Mouse (Mus musculus): ENCODE data around the gene Tmem211. TPM values are rescaled to one million over a fixed set of nuclear protein-coding genes. Genes with fewer than 3 reads are reported as not detected.

Tmem211 gene
- polyA plus RNA-seq, 1 experiment, result 0.76 TPM

GRCm38 (mm10) chr5:113199772-113200134, 27.0 kb upstream of the Tmem211 start:
- H3K27ac ChIP-seq (ENCODE audit: insufficient read depth, low read length), result peak overlapping the region; percentile 14; the same call in 1 of the 2 replicates

GRCm38 (mm10) chr5:113204193-113204592, 22.5 kb upstream of the Tmem211 start:
- Histone ChIP-seq H3K4me3 (ENCODE audit: low read depth, low read length) (no peak overlapping the region), H3K27me3 (ENCODE audit: control insufficient read depth, insufficient read depth, low read length, poor library complexity, severe bottlenecking) (no peaks in the 10 kb centered on the region), H3K4me1 (ENCODE audit: control insufficient read depth, insufficient read depth, low read length) (peaks cover 3% of the 10 kb centered on the region), H3K9ac (ENCODE audit: low read depth, poor library complexity, severe bottlenecking) (no peak overlapping the region), H3K36me3 (ENCODE audit: control insufficient read depth, insufficient read depth, low read length, poor library complexity, severe bottlenecking) (no peaks in the 10 kb centered on the region), H3K27ac (ENCODE audit: insufficient read depth, low read length) (no peak overlapping the region), H3K9me3 (replicated peaks; ENCODE audit: control insufficient read depth, insufficient read depth, low read length, poor library complexity, severe bottlenecking) (no peaks in the 10 kb centered on the region)
- TF ChIP-seq EP300 (IDR thresholded peaks at IDR 0.05; ENCODE audit: insufficient read depth, low read depth, low read length) (no peak), CTCF (IDR thresholded peaks at IDR 0.05; ENCODE audit: low read depth, low read length) (no peak), POLR2A (IDR thresholded peaks at IDR 0.05; ENCODE audit: insufficient read depth, low read length) (no peak)

More at GRCm38 (mm10) chr5:113199772-113200134, 27.0 kb upstream of the Tmem211 start:
- Histone ChIP-seq H3K4me1 (ENCODE audit: control insufficient read depth, insufficient read depth, low read length) (peaks cover 2% of the 10 kb centered on the region), H3K9ac (ENCODE audit: low read depth, poor library complexity, severe bottlenecking) (no peak overlapping the region), H3K9me3 (replicated peaks; ENCODE audit: control insufficient read depth, insufficient read depth, low read length, poor library complexity, severe bottlenecking) (no peaks in the 10 kb centered on the region), H3K4me3 (ENCODE audit: low read depth, low read length) (no peak overlapping the region), H3K36me3 (ENCODE audit: control insufficient read depth, insufficient read depth, low read length, poor library complexity, severe bottlenecking) (no peaks in the 10 kb centered on the region), H3K27me3 (ENCODE audit: control insufficient read depth, insufficient read depth, low read length, poor library complexity, severe bottlenecking) (no peaks in the 10 kb centered on the region)
- TF ChIP-seq EP300 (IDR thresholded peaks at IDR 0.05; ENCODE audit: insufficient read depth, low read depth, low read length) (no peak), CTCF (IDR thresholded peaks at IDR 0.05; ENCODE audit: low read depth, low read length) (no peak), POLR2A (IDR thresholded peaks at IDR 0.05; ENCODE audit: insufficient read depth, low read length) (no peak)

- H3K9ac ChIP-seq (ENCODE audit: low read depth, poor library complexity, severe bottlenecking), result no peak overlapping the region
- H3K36me3 ChIP-seq (ENCODE audit: control insufficient read depth, insufficient read depth, low read length, poor library complexity, severe bottlenecking), result no peaks in the 10 kb centered on the region
- H3K27ac ChIP-seq (ENCODE audit: insufficient read depth, low read length), result no peak overlapping the region
- TF ChIP-seq EP300 (IDR thresholded peaks at IDR 0.05; ENCODE audit: insufficient read depth, low read depth, low read length), result no peak
- no peaks in the 10 kb centered on the region for H3K27me3 ChIP-seq (ENCODE audit: control insufficient read depth, insufficient read depth, low read length, poor library complexity, severe bottlenecking)
- H3K4me1 ChIP-seq (ENCODE audit: control insufficient read depth, insufficient read depth, low read length), result peaks cover 1% of the 10 kb centered on the region
- H3K9me3 ChIP-seq (replicated peaks; ENCODE audit: control insufficient read depth, insufficient read depth, low read length, poor library complexity, severe bottlenecking), result no peaks in the 10 kb centered on the region
- no peak overlapping the region for H3K4me3 ChIP-seq (ENCODE audit: low read depth, low read length)
Measured at GRCm38 (mm10) chr5:113206670-113207352, 19.9 kb upstream of the Tmem211 start.

- Histone ChIP-seq H3K4me3 (ENCODE audit: low read depth, low read length) (no peak overlapping the region), H3K9me3 (replicated peaks; ENCODE audit: control insufficient read depth, insufficient read depth, low read length, poor library complexity, severe bottlenecking) (no peaks in the 10 kb centered on the region), H3K4me1 (ENCODE audit: control insufficient read depth, insufficient read depth, low read length) (peaks cover 1% of the 10 kb centered on the region), H3K27ac (ENCODE audit: insufficient read depth, low read length) (peak overlapping the region; percentile 34; the same call in 1 of the 2 replicates), H3K9ac (ENCODE audit: low read depth, poor library complexity, severe bottlenecking) (no peak overlapping the region), H3K36me3 (ENCODE audit: control insufficient read depth, insufficient read depth, low read length, poor library complexity, severe bottlenecking) (no peaks in the 10 kb centered on the region), H3K27me3 (ENCODE audit: control insufficient read depth, insufficient read depth, low read length, poor library complexity, severe bottlenecking) (no peaks in the 10 kb centered on the region)
- TF ChIP-seq CTCF (IDR thresholded peaks at IDR 0.05; ENCODE audit: low read depth, low read length), result no peak
- TF ChIP-seq POLR2A (IDR thresholded peaks at IDR 0.05; ENCODE audit: insufficient read depth, low read length), result no peak
- no peak for TF ChIP-seq EP300 (IDR thresholded peaks at IDR 0.05; ENCODE audit: insufficient read depth, low read depth, low read length)
Measured at GRCm38 (mm10) chr5:113208048-113208447, 18.7 kb upstream of the Tmem211 start.

DNA sequence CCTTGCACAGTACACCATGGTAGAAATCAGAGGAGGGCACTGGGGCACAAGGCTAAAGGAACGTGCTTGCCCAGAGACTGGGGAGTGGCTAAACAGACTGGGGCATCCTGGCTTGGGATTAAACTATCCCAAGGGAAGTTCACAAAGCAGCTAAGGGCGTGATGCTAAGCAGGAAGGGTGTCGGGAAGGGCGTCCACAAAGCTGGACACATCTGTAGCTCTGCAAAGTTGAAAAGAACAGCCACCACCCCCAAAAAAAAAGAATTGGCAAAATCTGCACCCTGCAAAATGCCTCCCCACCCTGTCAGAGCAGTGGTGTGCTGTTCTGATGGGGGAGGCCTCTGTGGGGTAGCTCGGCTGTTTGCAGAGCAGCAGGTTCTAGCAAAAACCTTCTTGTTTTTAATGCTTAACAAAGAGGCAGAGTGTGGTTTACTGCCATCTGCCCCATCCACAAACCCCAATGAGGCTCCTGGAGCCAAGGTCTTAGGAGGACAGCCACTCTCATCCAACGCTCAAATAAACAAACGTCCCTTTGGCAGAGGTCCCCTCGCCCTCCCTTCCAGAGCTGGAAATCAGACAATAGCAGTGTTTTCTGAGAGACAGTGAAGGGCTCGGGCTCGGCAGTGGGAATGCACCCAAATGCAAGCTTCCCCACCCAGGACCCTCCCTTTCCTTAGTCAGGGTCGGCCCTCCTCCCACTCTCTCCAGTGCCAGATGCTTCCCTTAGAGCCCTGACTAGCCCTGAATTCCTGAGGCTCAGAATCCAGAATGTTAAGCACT, 17.9 kb upstream of the Tmem211 start:
- no peaks in the 10 kb centered on the region for H3K27me3 ChIP-seq (ENCODE audit: control insufficient read depth, insufficient read depth, low read length, poor library complexity, severe bottlenecking)
- TF ChIP-seq EP300 (IDR thresholded peaks at IDR 0.05; ENCODE audit: insufficient read depth, low read depth, low read length) (no peak), POLR2A (IDR thresholded peaks at IDR 0.05; ENCODE audit: insufficient read depth, low read length) (no peak), CTCF (IDR thresholded peaks at IDR 0.05; ENCODE audit: low read depth, low read length) (no peak)
- H3K4me1 ChIP-seq (ENCODE audit: control insufficient read depth, insufficient read depth, low read length), result peaks cover 1% of the 10 kb centered on the region
- H3K9ac ChIP-seq (ENCODE audit: low read depth, poor library complexity, severe bottlenecking), result no peak overlapping the region
- H3K9me3 ChIP-seq (replicated peaks; ENCODE audit: control insufficient read depth, insufficient read depth, low read length, poor library complexity, severe bottlenecking), result no peaks in the 10 kb centered on the region
- H3K27ac ChIP-seq (ENCODE audit: insufficient read depth, low read length), result peak overlapping the region; percentile 51
- no peaks in the 10 kb centered on the region for H3K36me3 ChIP-seq (ENCODE audit: control insufficient read depth, insufficient read depth, low read length, poor library complexity, severe bottlenecking)
- H3K4me3 ChIP-seq (ENCODE audit: low read depth, low read length), result peak overlapping the region; percentile 17

DNA sequence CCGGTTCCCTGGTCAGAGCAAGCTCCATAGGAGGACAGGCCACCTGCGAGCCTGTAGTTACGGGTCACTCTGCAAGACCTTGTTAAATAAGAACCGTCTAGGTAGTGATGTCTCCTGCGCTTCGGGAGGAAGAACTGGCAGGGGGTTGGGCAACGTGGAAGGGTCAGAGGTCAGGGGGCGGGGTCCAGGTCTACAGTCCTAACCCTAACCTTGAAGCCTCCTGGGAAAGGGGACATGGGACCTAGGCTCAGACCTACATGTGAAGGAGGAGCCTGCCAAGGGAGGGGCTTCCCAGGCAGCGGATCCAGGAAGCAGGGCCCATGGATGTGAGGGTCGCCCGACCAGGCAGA, 17.3 kb upstream of the Tmem211 start:
- Histone ChIP-seq H3K27ac (ENCODE audit: insufficient read depth, low read length) (peak overlapping the region; percentile 44), H3K36me3 (ENCODE audit: control insufficient read depth, insufficient read depth, low read length, poor library complexity, severe bottlenecking) (no peaks in the 10 kb centered on the region), H3K27me3 (ENCODE audit: control insufficient read depth, insufficient read depth, low read length, poor library complexity, severe bottlenecking) (no peaks in the 10 kb centered on the region), H3K9me3 (replicated peaks; ENCODE audit: control insufficient read depth, insufficient read depth, low read length, poor library complexity, severe bottlenecking) (no peaks in the 10 kb centered on the region), H3K4me3 (ENCODE audit: low read depth, low read length) (peak overlapping the region; percentile 17), H3K4me1 (ENCODE audit: control insufficient read depth, insufficient read depth, low read length) (peaks cover 1% of the 10 kb centered on the region), H3K9ac (ENCODE audit: low read depth, poor library complexity, severe bottlenecking) (no peak overlapping the region)
- TF ChIP-seq EP300 (IDR thresholded peaks at IDR 0.05; ENCODE audit: insufficient read depth, low read depth, low read length) (no peak), POLR2A (IDR thresholded peaks at IDR 0.05; ENCODE audit: insufficient read depth, low read length) (no peak), CTCF (IDR thresholded peaks at IDR 0.05; ENCODE audit: low read depth, low read length) (no peak)

Measured in ES-Bruce4 (cell line).